Comparison of ENCODE assay signal across 8 mouse cellular contexts in genomic region chr12:70226655-70227054, GRCm38 (mm10). TPM values are rescaled to one million over a fixed set of nuclear protein-coding genes. Genes with fewer than 3 reads are reported as not detected.
A peak's percentile ranks its signal among the peaks of the same experiment; 100 is the strongest.
DNase-seq lines count a peak whose midpoint lies in the region; ATAC-seq and TF ChIP-seq lines count a peak whose summit lies in the region.

No protein-coding gene starts in this region.

- peak overlapping the region; percentile 49 for H3K9ac ChIP-seq in hindbrain, embryonic 15.5 days
- H3K9ac ChIP-seq in midbrain, embryonic 11.5 days (ENCODE audit: low read length) = peak overlapping the region; percentile 58

- DNase-seq in kidney, adult 2 months = no peak
- DNase-seq in kidney, postnatal 25 days = no peak
- peak; percentile 18 for DNase-seq in embryonic facial prominence, embryonic 10.5 days (ENCODE audit: low spot score)
- no peak for DNase-seq in midbrain, embryonic 11.5 days (ENCODE audit: low spot score, missing footprints)
- no peak for DNase-seq in right cerebral cortex, adult 18-20 months
- DNase-seq in cerebellum, postnatal 4 days (ENCODE audit: low spot score in 2 of 2) = no peak
- DNase-seq in left cerebral cortex, postnatal 25 days (ENCODE audit: low spot score in 2 of 2) = no peak

- no peak for TF ChIP-seq POLR2A in kidney, adult 2 months (IDR thresholded peaks at IDR 0.05; ENCODE audit: low read depth, low read length)

- H3K4me2 ChIP-seq in hindbrain, embryonic 15.5 days = peak overlapping the region; percentile 95
- peak overlapping the region; percentile 79 for H3K4me2 ChIP-seq in midbrain, embryonic 11.5 days

- no peaks in the 10 kb centered on the region; the same call in 1 of the 2 replicates for H3K4me1 ChIP-seq in kidney, adult 2 months (ENCODE audit: control insufficient read depth, insufficient read depth, low read length)
- peaks cover 28% of the 10 kb centered on the region for H3K4me1 ChIP-seq in embryonic facial prominence, embryonic 10.5 days
- H3K4me1 ChIP-seq in hindbrain, embryonic 15.5 days (replicated peaks) = peaks cover 17% of the 10 kb centered on the region
- peaks cover 7% of the 10 kb centered on the region; the same call in 1 of the 2 replicates for H3K4me1 ChIP-seq in midbrain, embryonic 11.5 days (ENCODE audit: control insufficient read depth, insufficient read depth, low read length)

- H3K9me3 ChIP-seq in embryonic facial prominence, embryonic 10.5 days = no peaks in the 10 kb centered on the region
- no peaks in the 10 kb centered on the region for H3K9me3 ChIP-seq in hindbrain, embryonic 15.5 days
- H3K9me3 ChIP-seq in midbrain, embryonic 11.5 days (ENCODE audit: control insufficient read depth, low read length) = no peaks in the 10 kb centered on the region

- no peaks in the 10 kb centered on the region for H3K27me3 ChIP-seq in kidney, adult 2 months (replicated peaks; ENCODE audit: control insufficient read depth, insufficient read depth, low read length)
- H3K27me3 ChIP-seq in embryonic facial prominence, embryonic 10.5 days (replicated peaks; ENCODE audit: low read depth, poor library complexity, severe bottlenecking) = peaks cover 47% of the 10 kb centered on the region
- H3K27me3 ChIP-seq in hindbrain, embryonic 15.5 days = 0 out of 2 replicates have a peak, but pooled peaks cover 11% of the 10 kb centered on the region
- H3K27me3 ChIP-seq in midbrain, embryonic 11.5 days (ENCODE audit: control insufficient read depth, insufficient read depth, low read length) = peaks cover 6% of the 10 kb centered on the region

- peak overlapping the region; percentile 66 for H3K4me3 ChIP-seq in kidney, adult 2 months (ENCODE audit: insufficient read depth, low read depth, low read length)
- H3K4me3 ChIP-seq in embryonic facial prominence, embryonic 10.5 days = peak overlapping the region; percentile 64
- H3K4me3 ChIP-seq in hindbrain, embryonic 15.5 days = peak overlapping the region; percentile 48
- peak overlapping the region; percentile 39 for H3K4me3 ChIP-seq in midbrain, embryonic 11.5 days (ENCODE audit: low read depth, low read length)

- no peak for TF ChIP-seq CTCF in kidney, adult 2 months (conservative IDR thresholded peaks at IDR 0.05; ENCODE audit: insufficient read depth, insufficient read length, low read depth, low read length)

- no peak for ATAC-seq in hindbrain, embryonic 15.5 days (ENCODE audit: low FRiP score, low read depth)
- 0 out of 2 replicates have a peak, but pooled peaks have one; percentile 6 for ATAC-seq in midbrain, embryonic 11.5 days (ENCODE audit: low FRiP score)

- no peaks in the 10 kb centered on the region for H3K36me3 ChIP-seq in kidney, adult 2 months (ENCODE audit: control insufficient read depth, insufficient read depth, low read length)
- no peaks in the 10 kb centered on the region for H3K36me3 ChIP-seq in embryonic facial prominence, embryonic 10.5 days (replicated peaks)
- H3K36me3 ChIP-seq in hindbrain, embryonic 15.5 days = no peaks in the 10 kb centered on the region
- no peaks in the 10 kb centered on the region for H3K36me3 ChIP-seq in midbrain, embryonic 11.5 days (ENCODE audit: control insufficient read depth, insufficient read depth, low read length)

- H3K27ac ChIP-seq in kidney, adult 2 months (ENCODE audit: insufficient read depth, low read depth, low read length) = peak overlapping the region; percentile 30; the same call in 1 of the 2 replicates
- peak overlapping the region; percentile 75; the same call in 1 of the 2 replicates for H3K27ac ChIP-seq in embryonic facial prominence, embryonic 10.5 days (replicated peaks)
- no peak overlapping the region for H3K27ac ChIP-seq in hindbrain, embryonic 15.5 days (replicated peaks)
- H3K27ac ChIP-seq in midbrain, embryonic 11.5 days (ENCODE audit: low read depth, low read length) = no peak overlapping the region

- 27% methylated on average over 5 of the region's 5 CpGs for WGBS in kidney, adult 2 months
- WGBS in embryonic facial prominence, embryonic 10.5 days = 23% methylated on average over 5 of the region's 5 CpGs
- WGBS in hindbrain, embryonic 15.5 days = 37% methylated on average over 5 of the region's 5 CpGs
- 29% methylated on average over 5 of the region's 5 CpGs for WGBS in midbrain, embryonic 11.5 days

- intact Hi-C loops in left cerebral cortex, postnatal 25 days (cut with DNase I) = no loop called here

RNA-seq across cellular contexts. Expression of gene Pygl, which starts 4.6 kb away (rescaled TPM):
- polyA plus RNA-seq in kidney, adult 2 months (2012; rRNA removed) = 37.4 and 38.5 TPM in 2 replicates
- 8.4 and 8.6 TPM in 2 replicates for polyA plus RNA-seq in embryonic facial prominence, embryonic 10.5 days (2016; fragmentation: Nextera tagmentation; extraction: Ambion mirVana)
- 9.3 and 10.8 TPM in 2 replicates for polyA plus RNA-seq in hindbrain, embryonic 15.5 days (2015; fragmentation: Nextera tagmentation; extraction: Ambion mirVana)
- 7.6 and 8.0 TPM in 2 replicates for polyA plus RNA-seq in midbrain, embryonic 11.5 days (2014; fragmentation: Nextera tagmentation; extraction: Ambion mirVana)
- 1 to 10 TPM; 2.2 to 3.1 TPM for total RNA-seq in left cerebral cortex, postnatal 25 days (2021)

Comparison
In these comparisons a context has a peak if more than half of its experiments do, and no peak if none do; other contexts are left out.
1. H3K27ac ChIP-seq: peak in kidney, adult 2 months (single experiment) and embryonic facial prominence, embryonic 10.5 days (single experiment); none in hindbrain, embryonic 15.5 days (single experiment) and midbrain, embryonic 11.5 days (single experiment).
2. Peak in every context shown above with its lines, with median percentiles within 50 percentile points of each other: H3K4me3 ChIP-seq.